Mouse (Mus musculus): ENCODE results near the gene Ccni. TPM values are rescaled to one million over a fixed set of nuclear protein-coding genes. Genes with fewer than 3 reads are reported as not detected.

Gene Ccni
- polyA plus RNA-seq, 1 experiment from 2014 or later = 115 TPM

- 0 out of 2 replicates have a peak, but pooled peaks cover 3% of the 10 kb centered on the region for H3K4me1 ChIP-seq (replicated peaks)
- DNase-seq (ENCODE audit: low spot score) = no peak
- H3K9me3 ChIP-seq = no peaks in the 10 kb centered on the region
- no peaks in the 10 kb centered on the region for H3K36me3 ChIP-seq
- no peak overlapping the region for H3K4me3 ChIP-seq
- 89% methylated on average over 2 of the region's 2 CpGs for WGBS
- H3K27ac ChIP-seq = no peak overlapping the region
- no peaks in the 10 kb centered on the region for H3K27me3 ChIP-seq (ENCODE audit: insufficient read depth, poor library complexity, severe bottlenecking)
These were observed 23.2 kb upstream of the Ccni start for GRCm38 (mm10) chr5:93229527-93229926.

GRCm38 (mm10) chr5:93227157-93227556 lies 20.9 kb upstream of the Ccni start:
- H3K36me3 ChIP-seq = no peaks in the 10 kb centered on the region
- WGBS = 94% methylated on average over 3 of the region's 3 CpGs
- H3K27ac ChIP-seq = no peak overlapping the region
- no peaks in the 10 kb centered on the region for H3K9me3 ChIP-seq
- no peaks in the 10 kb centered on the region for H3K27me3 ChIP-seq (ENCODE audit: insufficient read depth, poor library complexity, severe bottlenecking)
- no peak overlapping the region for H3K4me3 ChIP-seq
- no peaks in the 10 kb centered on the region for H3K4me1 ChIP-seq (replicated peaks)
- no peak for DNase-seq (ENCODE audit: low spot score)

- DNase-seq (ENCODE audit: low spot score) = no peak
- no peaks in the 10 kb centered on the region for H3K4me1 ChIP-seq (replicated peaks)
- no peaks in the 10 kb centered on the region for H3K9me3 ChIP-seq
- H3K27ac ChIP-seq = no peak overlapping the region
- H3K27me3 ChIP-seq (ENCODE audit: insufficient read depth, poor library complexity, severe bottlenecking) = no peaks in the 10 kb centered on the region
- H3K4me3 ChIP-seq = no peak overlapping the region
- H3K36me3 ChIP-seq = no peaks in the 10 kb centered on the region
- WGBS = 87% methylated on average over 2 of the region's 2 CpGs
These were observed 18.3 kb upstream of the Ccni start for GRCm38 (mm10) chr5:93224549-93224948.

DNA sequence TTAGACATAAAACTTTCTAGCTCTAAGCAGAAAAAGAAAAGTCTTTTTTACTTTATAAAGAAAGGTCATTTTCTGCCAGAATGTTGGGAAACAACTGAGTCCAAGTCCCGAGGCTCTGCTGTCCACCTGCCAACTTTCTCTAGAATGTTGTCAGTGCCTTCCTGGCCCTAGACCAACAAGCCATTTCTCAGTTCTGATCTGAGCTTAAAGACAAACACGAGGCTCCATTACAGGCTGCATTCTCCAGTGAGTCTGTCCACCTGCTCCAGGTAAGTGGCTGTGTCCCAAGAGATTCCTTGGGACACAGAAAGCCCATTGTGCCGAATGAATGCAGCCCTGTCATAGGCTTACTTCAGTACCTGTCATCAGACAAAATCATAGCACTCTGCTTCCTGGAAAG lies 15.4 kb upstream of the Ccni start:
- DNase-seq (ENCODE audit: low spot score) = no peak
- Histone ChIP-seq H3K36me3 (no peaks in the 10 kb centered on the region), H3K27me3 (ENCODE audit: insufficient read depth, poor library complexity, severe bottlenecking) (no peaks in the 10 kb centered on the region), H3K9me3 (no peaks in the 10 kb centered on the region), H3K27ac (no peak overlapping the region), H3K4me1 (replicated peaks) (no peaks in the 10 kb centered on the region), H3K4me3 (no peak overlapping the region)
- 83% methylated on average over 3 of the region's 3 CpGs for WGBS

DNA sequence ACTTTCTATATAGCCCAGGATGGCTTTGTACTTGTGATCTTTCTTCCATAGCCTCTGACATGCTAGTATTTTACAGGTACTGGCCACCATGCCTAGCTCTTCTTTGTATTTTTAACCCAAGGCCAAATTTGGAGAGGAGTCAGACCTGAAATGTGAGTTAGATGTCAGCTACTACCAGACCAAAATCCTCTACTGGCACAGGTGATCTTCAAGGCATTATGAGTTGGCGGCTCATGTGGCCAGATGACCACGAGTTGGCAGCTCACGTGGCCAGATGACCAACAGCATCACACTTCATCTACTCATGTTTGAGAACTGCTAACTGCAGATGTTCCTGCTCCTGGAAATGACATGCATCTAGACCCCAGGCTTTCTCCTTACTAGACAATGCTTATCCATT lies 12.1 kb upstream of the Ccni start:
- Histone ChIP-seq H3K9me3 (no peaks in the 10 kb centered on the region), H3K27ac (no peak overlapping the region), H3K36me3 (no peaks in the 10 kb centered on the region), H3K4me1 (replicated peaks) (no peaks in the 10 kb centered on the region), H3K4me3 (no peak overlapping the region), H3K27me3 (ENCODE audit: insufficient read depth, poor library complexity, severe bottlenecking) (no peaks in the 10 kb centered on the region)
- 88% methylated on average over 3 of the region's 3 CpGs for WGBS
- no peak for DNase-seq (ENCODE audit: low spot score)

- H3K4me1 ChIP-seq (replicated peaks) = peaks cover 30% of the 10 kb centered on the region
- 72% methylated on average over 1 of the region's 1 CpGs for WGBS
- H3K36me3 ChIP-seq = no peaks in the 10 kb centered on the region
- DNase-seq (ENCODE audit: low spot score) = no peak
- no peaks in the 10 kb centered on the region for H3K9me3 ChIP-seq
- H3K4me3 ChIP-seq = peak overlapping the region; percentile 92; the same call in 1 of the 2 replicates
- no peaks in the 10 kb centered on the region for H3K27me3 ChIP-seq (ENCODE audit: insufficient read depth, poor library complexity, severe bottlenecking)
- H3K27ac ChIP-seq = peak overlapping the region; percentile 98; the same call in 1 of the 2 replicates
These were observed 1.3 kb upstream of the Ccni start for GRCm38 (mm10) chr5:93207555-93207954.

GRCm38 (mm10) chr5:93207006-93207348 lies 682 bp upstream of the Ccni start:
- Histone ChIP-seq H3K4me1 (replicated peaks) (peaks cover 30% of the 10 kb centered on the region), H3K36me3 (peaks cover 4% of the 10 kb centered on the region), H3K27me3 (ENCODE audit: insufficient read depth, poor library complexity, severe bottlenecking) (no peaks in the 10 kb centered on the region), H3K4me3 (peak overlapping the region; percentile 92), H3K27ac (peak overlapping the region; percentile 98), H3K9me3 (no peaks in the 10 kb centered on the region)
- 12% methylated on average over 6 of the region's 6 CpGs for whole genome bisulfite sequencing
- no peak for DNase-seq (ENCODE audit: low spot score)

GRCm38 (mm10) chr5:93205371-93206108 lies 755 bp downstream of the Ccni start:
- H3K4me3 ChIP-seq = peak overlapping the region; percentile 92
- H3K36me3 ChIP-seq = peaks cover 18% of the 10 kb centered on the region
- no peaks in the 10 kb centered on the region for H3K27me3 ChIP-seq (ENCODE audit: insufficient read depth, poor library complexity, severe bottlenecking)
- H3K9me3 ChIP-seq = no peaks in the 10 kb centered on the region
- H3K27ac ChIP-seq = peak overlapping the region; percentile 98
- WGBS = under 1% methylated on average over 63 of the region's 63 CpGs
- peaks cover 30% of the 10 kb centered on the region for H3K4me1 ChIP-seq (replicated peaks)
- peak; percentile 60 for DNase-seq (ENCODE audit: low spot score)

- no peak overlapping the region for H3K4me3 ChIP-seq
- H3K4me1 ChIP-seq (replicated peaks) = peaks cover 18% of the 10 kb centered on the region
- H3K9me3 ChIP-seq = no peaks in the 10 kb centered on the region
- H3K27me3 ChIP-seq (ENCODE audit: insufficient read depth, poor library complexity, severe bottlenecking) = no peaks in the 10 kb centered on the region
- no peak for DNase-seq (ENCODE audit: low spot score)
- no peak overlapping the region for H3K27ac ChIP-seq
- H3K36me3 ChIP-seq = peaks cover 58% of the 10 kb centered on the region
- WGBS = 87% methylated on average over 1 of the region's 1 CpGs
These were observed 5.1 kb downstream of the Ccni start for GRCm38 (mm10) chr5:93201181-93201580.

GRCm38 (mm10) chr5:93198232-93198631 lies 8.1 kb downstream of the Ccni start:
- Histone ChIP-seq H3K27ac (no peak overlapping the region), H3K4me3 (no peak overlapping the region), H3K4me1 (replicated peaks) (no peaks in the 10 kb centered on the region), H3K9me3 (no peaks in the 10 kb centered on the region), H3K27me3 (ENCODE audit: insufficient read depth, poor library complexity, severe bottlenecking) (no peaks in the 10 kb centered on the region), H3K36me3 (peaks cover 79% of the 10 kb centered on the region)
- no peak for DNase-seq (ENCODE audit: low spot score)
- 90% methylated on average over 3 of the region's 3 CpGs for WGBS

DNA sequence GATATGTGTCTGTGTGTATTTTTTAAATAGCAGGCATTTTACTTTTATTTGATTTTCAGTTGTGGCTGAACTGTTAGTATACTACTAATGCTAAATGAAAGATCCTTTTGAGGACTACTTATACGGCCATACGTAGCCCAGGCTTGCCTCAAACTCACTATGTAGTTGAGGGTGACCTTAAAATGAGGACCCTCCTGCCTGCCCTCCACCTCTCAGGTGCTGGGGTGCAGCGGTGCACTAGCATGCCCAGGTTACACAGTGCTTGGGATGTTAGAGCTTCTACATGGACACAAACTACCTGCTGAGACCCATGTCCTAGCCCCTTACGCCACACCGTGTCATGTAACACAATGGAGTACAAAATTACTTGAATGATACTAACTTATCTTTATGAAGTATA lies 15.9 kb downstream of the Ccni start:
- Histone ChIP-seq H3K4me1 (replicated peaks) (no peaks in the 10 kb centered on the region), H3K27me3 (ENCODE audit: insufficient read depth, poor library complexity, severe bottlenecking) (no peaks in the 10 kb centered on the region), H3K9me3 (no peaks in the 10 kb centered on the region), H3K27ac (no peak overlapping the region), H3K4me3 (no peak overlapping the region), H3K36me3 (peaks cover 75% of the 10 kb centered on the region)
- DNase-seq (ENCODE audit: low spot score) = no peak
- 96% methylated on average over 5 of the region's 5 CpGs for WGBS

DNA sequence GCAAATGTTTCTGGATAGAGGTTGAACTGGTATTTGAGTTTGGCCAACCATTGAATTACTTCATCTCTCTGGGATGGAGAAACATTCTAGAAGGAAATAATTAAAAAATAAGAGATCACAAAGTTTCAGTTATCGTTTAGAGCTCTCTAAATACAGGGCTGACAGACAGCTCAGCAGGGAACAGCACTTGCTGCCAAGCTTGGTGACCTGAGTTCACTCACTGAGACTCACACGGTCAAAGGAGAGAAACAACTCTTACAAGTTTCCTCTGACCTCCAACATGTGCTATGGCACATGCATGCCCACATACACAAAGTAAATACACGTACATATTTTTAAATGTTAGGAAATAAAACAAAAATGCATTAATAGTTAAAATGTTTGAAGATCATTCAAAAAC lies 16.7 kb downstream of the Ccni start:
- 76% methylated on average over 3 of the region's 3 CpGs for WGBS
- Histone ChIP-seq H3K27me3 (ENCODE audit: insufficient read depth, poor library complexity, severe bottlenecking) (no peaks in the 10 kb centered on the region), H3K9me3 (no peaks in the 10 kb centered on the region), H3K27ac (no peak overlapping the region), H3K4me1 (replicated peaks) (no peaks in the 10 kb centered on the region), H3K36me3 (peaks cover 82% of the 10 kb centered on the region), H3K4me3 (no peak overlapping the region)
- DNase-seq (ENCODE audit: low spot score) = no peak

DNA sequence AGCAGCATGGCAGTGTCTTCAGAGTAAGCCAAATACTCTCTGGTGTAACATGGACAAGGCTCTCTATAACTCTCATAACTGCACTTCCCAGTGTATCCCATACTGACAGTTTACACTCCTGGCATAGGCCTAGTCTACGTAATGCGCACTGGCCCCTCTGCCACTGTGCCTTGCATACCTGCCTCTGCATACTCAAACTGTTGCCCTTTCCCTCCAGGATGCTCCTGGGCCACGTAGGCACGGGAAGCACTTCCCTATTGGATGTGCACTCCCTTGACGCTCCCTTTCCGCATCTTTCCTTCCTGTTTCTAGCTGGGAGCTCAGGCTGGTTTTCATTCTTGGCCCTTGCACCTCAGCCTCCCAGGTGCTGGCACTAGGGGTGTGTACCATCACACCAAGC lies 21.7 kb downstream of the Ccni start:
- no peaks in the 10 kb centered on the region for H3K4me1 ChIP-seq (replicated peaks)
- WGBS = 83% methylated on average over 6 of the region's 6 CpGs
- H3K4me3 ChIP-seq = no peak overlapping the region
- no peaks in the 10 kb centered on the region for H3K9me3 ChIP-seq
- no peaks in the 10 kb centered on the region for H3K27me3 ChIP-seq (ENCODE audit: insufficient read depth, poor library complexity, severe bottlenecking)
- no peak overlapping the region for H3K27ac ChIP-seq
- DNase-seq (ENCODE audit: low spot score) = no peak
- peaks cover 91% of the 10 kb centered on the region for H3K36me3 ChIP-seq

DNA sequence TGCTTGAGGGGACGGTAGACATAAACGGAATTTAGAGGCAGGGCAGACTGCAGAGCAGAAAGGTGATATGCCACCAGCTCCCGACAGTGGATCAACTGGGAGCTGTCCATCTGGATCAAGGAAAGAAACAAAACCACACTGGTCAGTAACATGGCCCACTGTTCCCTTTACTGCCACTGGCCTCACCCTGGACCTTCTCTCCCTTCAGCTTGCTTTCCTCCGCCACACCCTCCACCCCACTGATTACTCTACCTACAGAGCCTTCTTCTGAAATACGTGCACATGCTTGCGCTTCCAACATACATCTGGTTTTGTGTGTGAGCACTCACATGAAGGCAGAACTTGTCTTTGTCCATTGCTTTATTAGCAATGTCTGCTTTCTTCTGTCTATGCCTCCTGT lies 23.0 kb downstream of the Ccni start:
- Histone ChIP-seq H3K27ac (no peak overlapping the region), H3K36me3 (peaks cover 87% of the 10 kb centered on the region), H3K9me3 (no peaks in the 10 kb centered on the region), H3K27me3 (ENCODE audit: insufficient read depth, poor library complexity, severe bottlenecking) (no peaks in the 10 kb centered on the region), H3K4me1 (replicated peaks) (no peaks in the 10 kb centered on the region), H3K4me3 (no peak overlapping the region)
- WGBS = 85% methylated on average over 6 of the region's 6 CpGs
- no peak for DNase-seq (ENCODE audit: low spot score)
